Mouse (Mus musculus) kidney, adult 11 months (tissue): Measurements from ENCODE around the gene Nup214.
"Not testable (repeated sequence)": the region's sequence is repeated elsewhere in the genome, so short reads cannot be mapped to it uniquely, and the experiment has no call there.

Source experiments
- DNase-seq: peaks from one replicate; pipeline ENCODE4 v3.0.0; 2022

Nup214 gene

GRCm38 (mm10) chr2:31965110-31965509 is 9.1 kb upstream of the Nup214 start:
- DNase-seq: peak; percentile 58

DNA sequence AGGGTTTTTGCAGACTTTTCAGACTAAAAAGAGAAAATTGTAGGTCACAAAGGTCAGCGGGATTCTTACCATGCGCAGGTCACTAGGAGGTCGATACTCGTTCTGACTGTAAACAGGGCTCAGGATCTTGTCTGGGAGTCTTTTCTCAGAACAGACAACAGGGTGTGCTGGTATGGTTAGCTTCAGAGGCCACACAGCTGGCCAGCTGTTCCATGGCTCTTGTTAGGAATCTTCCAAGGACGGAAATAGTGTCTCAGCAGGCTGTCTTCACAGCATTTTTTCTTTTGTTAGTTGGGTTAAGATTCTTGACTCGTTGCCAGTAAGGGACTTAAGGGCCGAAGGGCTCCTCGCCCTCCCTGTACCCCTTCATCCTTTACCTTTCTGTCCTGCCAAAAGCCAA is 7.4 kb upstream of the Nup214 start:
- DNase-seq: peak; percentile 4

DNA sequence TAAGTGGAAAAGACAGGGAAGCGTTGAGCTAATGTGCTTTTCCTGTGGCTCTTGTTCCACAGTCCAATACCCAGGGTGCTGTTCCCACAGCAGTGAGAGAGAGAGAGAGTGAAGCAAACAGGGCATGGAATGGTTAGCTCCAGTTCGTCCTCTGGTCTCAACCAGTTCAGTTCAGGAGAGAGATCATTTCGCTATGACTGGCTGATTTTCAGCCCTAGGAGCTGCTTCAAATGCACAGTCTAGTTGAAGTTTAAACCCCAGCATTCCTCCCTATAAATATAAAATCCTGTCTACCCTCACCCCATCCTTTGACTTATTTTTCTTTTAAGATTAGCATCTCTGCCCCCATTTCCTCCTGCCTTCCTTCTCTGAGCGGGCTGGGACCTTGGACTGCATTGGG is 1.6 kb upstream of the Nup214 start:
- DNase-seq: peak; percentile 86

DNA sequence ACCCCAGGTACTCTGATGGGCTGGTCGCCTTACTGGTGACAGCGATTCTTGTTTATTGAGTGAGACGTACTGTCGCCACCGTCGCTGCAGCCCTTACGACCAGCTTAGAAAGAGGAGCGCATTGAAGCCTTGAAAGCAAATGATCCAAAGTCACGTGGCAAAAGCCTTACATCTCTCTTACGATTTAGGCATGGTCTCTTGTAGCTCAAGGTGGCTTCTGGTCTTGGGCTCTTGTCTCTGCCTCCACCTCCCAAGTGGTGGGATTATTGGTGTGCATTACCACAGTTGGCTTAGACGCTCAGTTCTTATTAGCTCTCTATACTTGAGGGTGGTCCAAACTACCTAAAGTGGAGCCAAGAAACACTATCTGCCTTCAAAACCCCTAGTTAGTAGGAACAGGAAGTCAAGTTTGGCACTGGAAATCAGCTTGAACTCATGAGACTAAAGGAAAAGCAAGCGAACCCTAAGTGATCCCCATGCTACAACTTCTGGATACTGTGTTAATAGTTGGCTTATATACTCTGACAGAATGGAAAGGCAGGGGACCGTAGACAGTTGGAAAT is 654 bp downstream of the Nup214 start:
- DNase-seq: no peak

- no peak for DNase-seq
Measured at GRCm38 (mm10) chr2:31987774-31988173, 13.5 kb downstream of the Nup214 start.

DNA sequence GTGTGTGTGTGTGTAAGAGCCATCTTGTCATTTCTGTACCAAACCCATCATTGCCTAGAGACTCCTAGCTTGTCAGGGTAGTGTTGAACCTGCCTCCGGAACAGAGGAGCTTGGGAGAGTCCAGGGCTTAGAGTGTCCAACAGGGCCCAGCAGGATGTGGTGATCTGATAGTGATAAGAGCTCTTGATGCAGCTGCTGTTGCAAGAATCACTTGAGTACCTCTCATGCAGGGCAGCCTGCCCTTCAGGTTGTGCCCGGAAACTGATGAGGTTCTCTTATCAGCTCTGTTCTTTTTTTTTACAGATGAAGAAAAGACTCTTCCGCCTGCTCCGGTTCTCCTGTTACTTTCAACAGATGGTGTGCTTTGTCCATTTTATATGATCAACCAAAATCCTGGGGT is 16.7 kb downstream of the Nup214 start:
- DNase-seq: no peak

GRCm38 (mm10) chr2:31994896-31995295 is 20.7 kb downstream of the Nup214 start:
- no peak for DNase-seq

GRCm38 (mm10) chr2:31996060-31996459 is 21.8 kb downstream of the Nup214 start:
- no peak for DNase-seq

DNA sequence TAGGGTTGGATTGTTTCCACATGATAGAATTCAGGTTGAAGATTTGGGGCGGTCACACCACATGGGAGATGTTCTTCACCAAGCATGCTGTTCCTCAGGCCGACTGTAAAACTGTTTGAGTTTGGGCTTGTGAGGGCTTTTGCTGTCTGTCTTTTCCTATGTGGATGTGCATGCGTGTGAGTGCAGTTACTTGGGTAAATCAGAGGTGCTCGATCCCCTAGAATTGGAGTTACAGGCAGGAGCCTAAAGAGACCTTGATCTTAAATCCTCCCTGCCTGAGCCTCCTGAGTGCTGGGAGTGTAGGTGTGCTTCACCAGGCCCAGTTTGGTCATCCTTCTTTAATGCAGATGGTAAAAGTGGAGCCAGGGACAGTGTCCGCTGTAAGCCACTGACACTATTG is 23.3 kb downstream of the Nup214 start:
- DNase-seq: no peak

GRCm38 (mm10) chr2:31998443-31998842 is 24.2 kb downstream of the Nup214 start:
- DNase-seq: no peak

- no peak for DNase-seq
Measured at GRCm38 (mm10) chr2:32008311-32008710, 34.1 kb downstream of the Nup214 start.

- no peak for DNase-seq
Measured at GRCm38 (mm10) chr2:32008716-32009115, 34.5 kb downstream of the Nup214 start.

GRCm38 (mm10) chr2:32019704-32020103 is 45.5 kb downstream of the Nup214 start:
- DNase-seq: peak; percentile 63

DNA sequence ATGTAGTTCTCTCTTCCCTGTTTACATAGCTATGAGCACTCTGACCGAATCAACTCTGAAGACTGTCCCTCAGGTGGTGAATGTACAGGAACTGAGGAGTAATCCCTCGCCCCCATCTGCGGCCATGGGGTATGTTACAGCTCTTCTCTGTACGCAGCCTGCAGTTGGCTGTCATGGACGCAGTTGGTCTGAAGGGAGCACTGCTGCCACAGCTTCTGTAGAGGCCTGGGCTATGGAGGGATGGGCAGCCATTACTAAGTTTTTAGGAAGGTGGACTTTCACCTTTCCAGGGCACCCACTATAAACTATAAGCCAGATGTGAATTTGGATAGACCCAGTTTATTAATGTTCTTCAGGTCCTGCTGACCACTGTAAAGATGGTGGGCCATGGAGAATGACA is 46.0 kb downstream of the Nup214 start:
- DNase-seq: no peak

DNA sequence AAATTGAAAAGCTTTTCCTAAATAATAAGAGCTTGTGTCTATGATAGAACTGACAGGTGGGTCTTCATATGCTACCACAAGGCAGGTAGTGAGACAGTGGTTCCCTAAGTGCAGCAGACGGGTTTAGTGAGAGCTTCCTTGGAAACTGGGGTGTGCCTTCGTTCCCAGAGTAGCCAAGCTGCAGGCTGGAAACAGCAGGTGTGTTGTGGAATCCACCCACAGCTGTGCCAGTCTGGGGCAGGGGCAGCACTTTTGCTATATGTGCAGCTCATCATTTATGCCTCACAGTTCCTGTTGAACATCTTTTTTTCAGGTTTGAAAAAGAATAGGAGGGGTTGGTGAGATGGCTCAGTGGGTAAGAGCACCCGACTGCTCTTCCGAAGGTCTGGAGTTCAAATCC is 50.1 kb downstream of the Nup214 start:
- no peak for DNase-seq

- no peak for DNase-seq
Measured at GRCm38 (mm10) chr2:32029636-32030035, 55.4 kb downstream of the Nup214 start.

- no peak for DNase-seq
Measured at GRCm38 (mm10) chr2:32033436-32033835, 59.2 kb downstream of the Nup214 start.

- no peak for DNase-seq
Measured at GRCm38 (mm10) chr2:32034206-32034605, 60.0 kb downstream of the Nup214 start.

- no peak for DNase-seq
Measured at GRCm38 (mm10) chr2:32037279-32037858, 63.1 kb downstream of the Nup214 start.

GRCm38 (mm10) chr2:32038661-32039081 is 64.4 kb downstream of the Nup214 start:
- DNase-seq: no peak

DNA sequence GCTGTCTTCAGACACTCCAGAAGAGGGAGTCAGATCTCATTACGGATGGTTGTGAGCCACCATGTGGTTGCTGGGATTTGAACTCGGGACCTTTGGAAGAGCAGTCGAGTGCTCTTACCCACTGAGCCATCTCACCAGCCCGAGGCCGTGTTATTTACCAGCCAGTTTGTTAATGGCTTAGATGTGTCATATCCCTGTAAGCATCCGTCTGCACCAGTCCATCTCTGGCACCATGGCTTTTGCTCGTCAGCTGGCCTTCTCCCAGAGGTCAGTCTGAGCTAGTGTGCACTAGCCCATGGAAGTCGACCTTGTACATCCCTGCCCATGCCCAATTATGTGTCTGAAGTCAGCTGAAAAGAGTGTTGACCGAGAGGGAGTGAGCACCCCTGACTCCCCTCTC is 66.4 kb downstream of the Nup214 start:
- DNase-seq: not testable (repeated sequence)

GRCm38 (mm10) chr2:32041087-32041486 is 66.9 kb downstream of the Nup214 start:
- DNase-seq: no peak

GRCm38 (mm10) chr2:32043836-32044235 is 69.6 kb downstream of the Nup214 start:
- no peak for DNase-seq

GRCm38 (mm10) chr2:32045375-32045774 is 71.1 kb downstream of the Nup214 start:
- DNase-seq: no peak

GRCm38 (mm10) chr2:32046009-32046408 is 71.8 kb downstream of the Nup214 start:
- DNase-seq: no peak
